Comparison of ENCODE assay signal across 15 mouse cellular contexts in genomic region chr14:102882281-102882680, GRCm38 (mm10).
DNase-seq lines count a peak whose midpoint lies in the region; ATAC-seq lines count a peak whose summit lies in the region.
"Had no signal": no experiment of that assay in that cellular context is flagged by ENCODE, and none has a peak within 500 bp of the region (broad histone marks: within the 10 kb centered on the region; RNA-seq: fewer than 3 reads in every experiment).

No protein-coding gene starts in this region.

- intact Hi-C loops in left cerebral cortex, postnatal 10 days (cut with DNase I): no loop called here

- peak; percentile 50 to 60 for DNase-seq in spleen, postnatal 36 days (ENCODE audit: low spot score in 2 of 2)
- no peak for DNase-seq in spleen, postnatal 14 days (ENCODE audit: low spot score in 2 of 2)
- DNase-seq in B cell, adult 2 months: peak; percentile 28 to 44
- DNase-seq in ovary, postnatal 36 days (ENCODE audit: low spot score): no peak
- DNase-seq in Muller cell, postnatal 12 days (ENCODE audit: inconsistent ontology term): no peak
- DNase-seq in left cerebral cortex, postnatal 10 days (ENCODE audit: extremely low spot score in 1 of 2, low spot score in 2 of 2): no peak
- DNase-seq: adrenal gland, postnatal 10 days; cerebellum, adult 11 months; cerebellum, adult 8-10 months; cerebellum, postnatal 14 days; forebrain, postnatal 0 days; gastrocnemius, postnatal 36 days; heart, adult 2 months had no signal

- ATAC-seq in common myeloid progenitor, adult 5-6 weeks (replicated peaks; ENCODE audit: low read depth, poor library complexity, severe bottlenecking): peak; percentile 48
- peak; percentile 40 for ATAC-seq in megakaryocyte progenitor cell, adult 5-6 weeks (replicated peaks; ENCODE audit: poor library complexity)
- ATAC-seq: forebrain, postnatal 0 days had no signal

Comparison
In these comparisons a context has a peak if more than half of its experiments do, and no peak if none do; other contexts are left out.
1. DNase-seq: peak in spleen, postnatal 36 days (2 of 2) and B cell, adult 2 months (2 of 2); none in spleen, postnatal 14 days (0 of 2), ovary, postnatal 36 days (single experiment), Muller cell, postnatal 12 days (single experiment) and left cerebral cortex, postnatal 10 days (0 of 2).